Mouse (Mus musculus): ENCODE data around the gene Gbp3. TPM values are rescaled to one million over a fixed set of nuclear protein-coding genes. Genes with fewer than 3 reads are reported as not detected.

Gbp3 gene
- polyA plus RNA-seq, 1 experiment from 2014 or later, result 1.7 TPM

Other genes starting within 250 kb of the Gbp3 start
- 218 and 224 TPM in 2 replicates for gene Pdlim5, start 164.3 kb upstream of the Gbp3 start, polyA plus RNA-seq (2016; fragmentation: Nextera tagmentation; extraction: Ambion mirVana)
- gene Gbp5, start 66.0 kb upstream of the Gbp3 start, polyA plus RNA-seq (2016; fragmentation: Nextera tagmentation; extraction: Ambion mirVana), result 0.06 and 0.09 TPM in 2 replicates
- 1.4 and 1.8 TPM in 2 replicates for gene Gbp7, start 29.7 kb upstream of the Gbp3 start, polyA plus RNA-seq (2016; fragmentation: Nextera tagmentation; extraction: Ambion mirVana)
- gene Gbp2b, start 34.8 kb downstream of the Gbp3 start, polyA plus RNA-seq (2016; fragmentation: Nextera tagmentation; extraction: Ambion mirVana), result not detected in 2 replicates
- gene Gbp2, start 60.6 kb downstream of the Gbp3 start, polyA plus RNA-seq (2016; fragmentation: Nextera tagmentation; extraction: Ambion mirVana), result 0.67 and 1.0 TPM in 2 replicates
- 8.9 and 10.4 TPM in 2 replicates for gene Kyat3, start 141.0 kb downstream of the Gbp3 start, polyA plus RNA-seq (2016; fragmentation: Nextera tagmentation; extraction: Ambion mirVana)
- 56.6 and 58.4 TPM in 2 replicates for gene Gtf2b, start 205.0 kb downstream of the Gbp3 start, polyA plus RNA-seq (2016; fragmentation: Nextera tagmentation; extraction: Ambion mirVana)

Measured in heart, embryonic 12.5 days (tissue).